Mouse (Mus musculus) spleen, adult 2 months (tissue): ENCODE data around the gene Wdr74. TPM values are rescaled to one million over a fixed set of nuclear protein-coding genes. Genes with fewer than 3 reads are reported as not detected.
"Not testable (repeated sequence)": the region's sequence is repeated elsewhere in the genome, so short reads cannot be mapped to it uniquely, and the experiment has no call there.

Experiments
- DNase-seq, 2 experiments: peaks; one replicate each; pipeline versions ENCODE4 v3.0.0 to v3.0.0-alpha.2; 2012 to 2021; ENCODE audit warnings: low spot score in 2 of 2, low read depth in 1 of 2
- H3K27ac ChIP-seq: fragments of 200-500 bp; 2 replicates; pipeline ENCODE4 v1.5.1; 2012; ENCODE audit warnings: low read length, inconsistent platforms; ENCODE audit not compliant: insufficient read depth
- H3K27me3 ChIP-seq: fragments of 200-500 bp; 2 replicates; pipeline ENCODE4 v1.6.1; 2012; ENCODE audit warnings: mild to moderate bottlenecking, moderate library complexity, low read length, inconsistent platforms; ENCODE audit not compliant: control insufficient read depth, insufficient read depth
- H3K36me3 ChIP-seq: fragments of 200-500 bp; 2 replicates; pipeline ENCODE4 v1.6.1; 2012; ENCODE audit warnings: mild to moderate bottlenecking, low read length, inconsistent platforms; ENCODE audit not compliant: control insufficient read depth, insufficient read depth
- H3K4me1 ChIP-seq: fragments of 200-500 bp; 2 replicates; pipeline ENCODE4 v1.6.1; 2011; ENCODE audit warnings: inconsistent platforms; ENCODE audit not compliant: control insufficient read depth, insufficient read depth, insufficient read length
- H3K4me3 ChIP-seq: fragments of 200-500 bp; 2 replicates; pipeline ENCODE4 v1.5.1; 2011; ENCODE audit warnings: mild to moderate bottlenecking, inconsistent platforms; ENCODE audit not compliant: insufficient read depth, insufficient read length; ENCODE audit errors: extremely low read depth
- CTCF ChIP-seq: fragments of 200-500 bp; IDR thresholded peaks from 2 replicates; pipeline ENCODE4 v1.5.1; 2011; ENCODE audit warnings: mild to moderate bottlenecking, inconsistent platforms; ENCODE audit not compliant: insufficient read depth, insufficient read length, insufficient replicate concordance; ENCODE audit errors: extremely low read depth
- POLR2A ChIP-seq: fragments of 200-500 bp; IDR thresholded peaks from 2 replicates; pipeline ENCODE4 v1.6.1; 2011; ENCODE audit warnings: low read depth, low read length, inconsistent platforms
- WGBS: fragments of 180-500 bp; shearing (Covaris S2); methylation state at CpG from one replicate; pipeline ENCODE4 v1.1.7; 2018; 5-methylcytosine and 5-hydroxymethylcytosine counted together
- polyA plus RNA-seq: library from polyadenylated mRNA; depleted of rRNA; stranded (reverse); fragments of >200 nt; gene quantifications from 2 replicates; pipeline ENCODE4 v1.2.3, GENCODE M21; 2012

The Wdr74 gene
- polyA plus RNA-seq, 1 experiment, result 30.2 TPM

- Histone ChIP-seq H3K27me3 (no peaks in the 10 kb centered on the region), H3K27ac (peak overlapping the region; percentile 6; the same call in 1 of the 2 replicates), H3K4me1 (peaks cover 4% of the 10 kb centered on the region; the same call in 1 of the 2 replicates), H3K36me3 (peaks cover 3% of the 10 kb centered on the region; the same call in 1 of the 2 replicates), H3K4me3 (no peak overlapping the region)
- no peak for DNase-seq
- 85% methylated on average over 10 of the region's 10 CpGs for WGBS
- TF ChIP-seq POLR2A (no peak), CTCF (no peak)
Observed at GRCm38 (mm10) chr19:8715868-8716766, 19.5 kb upstream of the Wdr74 start.

GRCm38 (mm10) chr19:8716767-8717475, 18.7 kb upstream of the Wdr74 start:
- no peaks in the 10 kb centered on the region for H3K4me1 ChIP-seq
- H3K27ac ChIP-seq, result no peak overlapping the region
- H3K4me3 ChIP-seq, result no peak overlapping the region
- no peaks in the 10 kb centered on the region for H3K36me3 ChIP-seq
- DNase-seq, result no peak
- no peaks in the 10 kb centered on the region for H3K27me3 ChIP-seq
- WGBS, result 84% methylated on average over 10 of the region's 10 CpGs
- TF ChIP-seq POLR2A, result no peak
- no peak for TF ChIP-seq CTCF

GRCm38 (mm10) chr19:8718357-8718756, 17.3 kb upstream of the Wdr74 start:
- TF ChIP-seq CTCF (peak; percentile 67; the same call in 1 of the 2 replicates), POLR2A (no peak)
- WGBS, result 44% methylated on average over 3 of the region's 3 CpGs
- DNase-seq, result peak; percentile 69 to 74

GRCm38 (mm10) chr19:8719037-8719436, 16.6 kb upstream of the Wdr74 start:
- H3K27ac ChIP-seq, H3K4me1 ChIP-seq, DNase-seq: not testable (repeated sequence)

More at GRCm38 (mm10) chr19:8718357-8718756, 17.3 kb upstream of the Wdr74 start:
- H3K27me3 ChIP-seq, result no peaks in the 10 kb centered on the region
- no peaks in the 10 kb centered on the region for H3K4me1 ChIP-seq
- H3K4me3 ChIP-seq, result no peak overlapping the region
- H3K27ac ChIP-seq, result no peak overlapping the region
- H3K36me3 ChIP-seq, result no peaks in the 10 kb centered on the region

GRCm38 (mm10) chr19:8721378-8721777, 14.2 kb upstream of the Wdr74 start:
- H3K36me3 ChIP-seq, result peaks cover 17% of the 10 kb centered on the region
- no peaks in the 10 kb centered on the region for H3K27me3 ChIP-seq
- 57% methylated on average over 1 of the region's 1 CpGs for WGBS
- no peak for TF ChIP-seq POLR2A
- TF ChIP-seq CTCF, result no peak
- no peak for DNase-seq
- no peak overlapping the region for H3K4me3 ChIP-seq
- H3K4me1 ChIP-seq, result no peaks in the 10 kb centered on the region
- no peak overlapping the region for H3K27ac ChIP-seq

More at GRCm38 (mm10) chr19:8719037-8719436, 16.6 kb upstream of the Wdr74 start:
- not testable (repeated sequence) for H3K4me3 ChIP-seq, H3K36me3 ChIP-seq, H3K27me3 ChIP-seq

- H3K36me3 ChIP-seq, result peaks cover 19% of the 10 kb centered on the region
- 53% methylated on average over 4 of the region's 4 CpGs for WGBS
- no peak overlapping the region for H3K27ac ChIP-seq
- H3K4me1 ChIP-seq, result no peaks in the 10 kb centered on the region
- H3K27me3 ChIP-seq, result no peaks in the 10 kb centered on the region
- TF ChIP-seq CTCF (no peak), POLR2A (no peak)
- H3K4me3 ChIP-seq, result no peak overlapping the region
- DNase-seq, result no peak
Observed at GRCm38 (mm10) chr19:8722021-8722420, 13.6 kb upstream of the Wdr74 start.

- H3K27me3 ChIP-seq, result no peaks in the 10 kb centered on the region
- DNase-seq, result no peak
- peak overlapping the region; percentile 70 for H3K4me3 ChIP-seq
- no peak for TF ChIP-seq POLR2A
- no peak for TF ChIP-seq CTCF
- H3K4me1 ChIP-seq, result no peaks in the 10 kb centered on the region
- peaks cover 19% of the 10 kb centered on the region for H3K36me3 ChIP-seq
- H3K27ac ChIP-seq, result peak overlapping the region; percentile 94
- 1% methylated on average over 5 of the region's 5 CpGs for WGBS
Observed at GRCm38 (mm10) chr19:8722559-8722906, 13.1 kb upstream of the Wdr74 start.
